In the genomic region with DNA sequence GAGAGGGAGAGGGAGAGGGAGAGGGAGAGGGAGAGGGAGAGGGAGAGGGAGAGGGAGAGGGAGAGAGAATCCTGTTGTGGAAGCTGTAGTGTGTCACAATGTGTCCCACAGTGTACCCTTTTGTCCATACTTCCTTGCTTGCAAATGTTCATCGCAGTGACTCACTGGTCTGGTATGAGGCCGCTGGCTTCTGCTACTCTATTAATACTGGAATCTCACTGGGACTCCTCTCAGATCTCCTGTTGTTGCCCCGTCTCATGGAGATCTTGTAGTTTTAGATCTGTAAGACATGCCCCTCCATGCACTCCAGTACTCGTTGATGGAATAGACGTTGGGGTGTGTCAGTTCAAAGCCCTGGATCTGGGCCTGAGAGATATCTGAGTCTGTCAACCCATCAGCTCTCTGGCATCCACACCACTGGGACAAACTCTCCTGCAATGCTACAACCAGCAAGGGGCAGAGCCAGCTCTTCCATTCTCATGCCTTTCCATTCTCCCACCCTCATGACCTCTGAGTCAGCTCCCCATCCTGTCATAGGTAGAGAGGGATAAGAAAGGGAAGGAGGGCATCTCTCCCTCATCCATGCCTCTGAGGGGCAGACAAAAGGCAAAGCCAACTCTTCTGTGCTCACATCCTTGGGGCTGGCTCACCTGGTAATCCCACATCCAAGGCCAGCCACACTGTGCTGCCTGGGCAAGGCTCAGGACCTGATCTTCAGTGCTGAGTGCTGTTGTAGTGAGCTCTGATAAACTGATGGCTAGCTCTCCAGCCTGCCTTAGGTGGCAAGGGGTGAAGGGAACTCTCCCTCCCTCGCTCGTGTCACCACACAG, we compare ENCODE assay signal across 14 mouse cellular contexts.
A peak's percentile ranks its signal among the peaks of the same experiment; 100 is the strongest.
DNase-seq lines count a peak whose midpoint lies in the region; ATAC-seq lines count a peak whose summit lies in the region.
"Had no signal": no experiment of that assay in that cellular context is flagged by ENCODE, and none has a peak within 500 bp of the region (broad histone marks: within the 10 kb centered on the region; RNA-seq: fewer than 3 reads in every experiment).

No protein-coding gene starts in this region.

- H3K36me3 ChIP-seq in lung, embryonic 16.5 days (ENCODE audit: control insufficient read depth, insufficient read depth, low read length) = no peaks in the 10 kb centered on the region
- H3K36me3 ChIP-seq: G1E; limb, embryonic 13.5 days; neural tube, embryonic 13.5 days had no signal

- H3K27ac ChIP-seq in lung, embryonic 16.5 days (ENCODE audit: low read length) = no peak overlapping the region
- H3K27ac ChIP-seq: hindbrain, postnatal 0 days; limb, embryonic 13.5 days; neural tube, embryonic 13.5 days had no signal

- H3K9ac ChIP-seq in lung, embryonic 16.5 days (ENCODE audit: low read length) = no peak overlapping the region
- H3K9ac ChIP-seq: limb, embryonic 13.5 days; neural tube, embryonic 13.5 days had no signal

- 49% methylated on average over 7 of the region's 7 CpGs for WGBS in lung, embryonic 16.5 days

- no peak overlapping the region for H3K4me2 ChIP-seq in lung, embryonic 16.5 days (ENCODE audit: low read depth, low read length)
- H3K4me2 ChIP-seq: limb, embryonic 13.5 days; neural tube, embryonic 13.5 days had no signal

- peak; percentile 17; the same call in 1 of the 2 replicates for ATAC-seq in lung, embryonic 16.5 days (ENCODE audit: low read depth)
- ATAC-seq in megakaryocyte-erythroid progenitor cell, adult 5-6 weeks (replicated peaks; ENCODE audit: low FRiP score, low TSS enrichment, poor library complexity, severe bottlenecking) = 0 out of 2 replicates have a peak, but pooled peaks have one; percentile 7
- ATAC-seq in erythroblast, adult 5-6 weeks (replicated peaks; ENCODE audit: low FRiP score, poor library complexity, severe bottlenecking) = no peak
- no peak for ATAC-seq in CD4-positive, CD25-positive, alpha-beta regulatory T cell, adult 4 months
- ATAC-seq: hindbrain, postnatal 0 days had no signal

- no peaks in the 10 kb centered on the region for H3K9me3 ChIP-seq in lung, embryonic 16.5 days (ENCODE audit: control insufficient read depth, low read length)
- H3K9me3 ChIP-seq: limb, embryonic 13.5 days; neural tube, embryonic 13.5 days had no signal

- H3K4me3 ChIP-seq in lung, embryonic 16.5 days (ENCODE audit: low read length) = no peak overlapping the region
- H3K4me3 ChIP-seq: limb, embryonic 13.5 days; neural tube, embryonic 13.5 days had no signal

- no peaks in the 10 kb centered on the region for H3K4me1 ChIP-seq in lung, embryonic 16.5 days (replicated peaks; ENCODE audit: control insufficient read depth, insufficient read depth, low read length)
- H3K4me1 ChIP-seq: limb, embryonic 13.5 days had no signal

- no peak for DNase-seq in lung, postnatal 25 days (ENCODE audit: low spot score)
- peak; percentile 36 for DNase-seq in adipocyte (ENCODE audit: low spot score)
- peak; percentile 31 for DNase-seq in heart, adult 8-10 months (ENCODE audit: low spot score)
- DNase-seq: layer of hippocampus, adult 9-11 months; lung, postnatal 4 days; thymus, adult 2 months had no signal

- H3K27me3 ChIP-seq in lung, embryonic 16.5 days (ENCODE audit: control insufficient read depth, insufficient read depth, low read depth, low read length) = no peaks in the 10 kb centered on the region
- H3K27me3 ChIP-seq: limb, embryonic 13.5 days; neural tube, embryonic 13.5 days had no signal

Comparison
In these comparisons a context has a peak if more than half of its experiments do, and no peak if none do; other contexts are left out.
1. ATAC-seq: peak in lung, embryonic 16.5 days (single experiment) and megakaryocyte-erythroid progenitor cell, adult 5-6 weeks (single experiment); none in erythroblast, adult 5-6 weeks (single experiment) and CD4-positive, CD25-positive, alpha-beta regulatory T cell, adult 4 months (single experiment).